Mouse (Mus musculus) myocyte (in vitro differentiated cells): ENCODE data around the gene Olfr6. TPM values are rescaled to one million over a fixed set of nuclear protein-coding genes. Genes with fewer than 3 reads are reported as not detected.
"Not testable (repeated sequence)": the region's sequence is repeated elsewhere in the genome, so short reads cannot be mapped to it uniquely, and the experiment has no call there.

Source experiments
- H3K27me3 ChIP-seq: one replicate; pipeline ENCODE4 v1.6.1; 2011; ENCODE audit not compliant: control insufficient read depth, insufficient read depth, insufficient read length
- H3K36me3 ChIP-seq: one replicate; pipeline ENCODE4 v1.6.1; 2011; ENCODE audit not compliant: control insufficient read depth, insufficient read depth
- H3K4me2 ChIP-seq: one replicate; pipeline ENCODE4 v1.6.1; 2011; ENCODE audit warnings: low read depth, control low read depth
- H3K4me3 ChIP-seq: one replicate; pipeline ENCODE4 v1.5.1; 2011; ENCODE audit warnings: mild to moderate bottlenecking, control low read depth, moderate library complexity
- H3K79me2 ChIP-seq: one replicate; pipeline ENCODE4 v1.6.1; 2011; ENCODE audit not compliant: control insufficient read depth, insufficient read depth
- H3ac ChIP-seq: one replicate; pipeline ENCODE4 v1.6.1; 2011; ENCODE audit not compliant: control insufficient read depth, insufficient read length
- CEBPB ChIP-seq: IDR thresholded peaks from 2 replicates; pipeline ENCODE4 v1.6.1; 2011; ENCODE audit warnings: mild to moderate bottlenecking, moderate library complexity; ENCODE audit not compliant: poor library complexity, insufficient read depth, severe bottlenecking
- E2F4 ChIP-seq: IDR thresholded peaks from one replicate; pipeline ENCODE4 v1.6.1; 2011; ENCODE audit warnings: mild to moderate bottlenecking, control low read depth, moderate library complexity; ENCODE audit not compliant: insufficient read depth
- MAX ChIP-seq: IDR thresholded peaks from one replicate; pipeline ENCODE4 v1.6.1; 2011; ENCODE audit warnings: low read depth, mild to moderate bottlenecking, control low read depth
- MYOD1 ChIP-seq, 3 experiments: IDR thresholded peaks; one replicate each; pipeline ENCODE4 v1.6.1; 2011; ENCODE audit warnings: control low read depth in 2 of 3, low read depth in 2 of 3, mild to moderate bottlenecking in 2 of 3, moderate library complexity in 1 of 3; ENCODE audit not compliant: insufficient read length in 2 of 3, control insufficient read depth in 1 of 3
- MYOG ChIP-seq, 3 experiments: IDR thresholded peaks; one replicate each; pipeline ENCODE4 v1.6.1; 2011; ENCODE audit warnings: control low read depth in 2 of 3, low read depth in 2 of 3, mild to moderate bottlenecking in 2 of 3; ENCODE audit not compliant: insufficient read length in 2 of 3, control insufficient read depth in 1 of 3, insufficient read depth in 1 of 3
- POLR2A ChIP-seq: IDR thresholded peaks from one replicate; pipeline ENCODE4 v1.6.1; 2011; ENCODE audit warnings: low read depth, mild to moderate bottlenecking, control low read depth, moderate library complexity; ENCODE audit not compliant: insufficient read length
- POLR2AphosphoS2 ChIP-seq: IDR thresholded peaks from one replicate; pipeline ENCODE4 v1.6.1; 2011; ENCODE audit warnings: low read depth, control low read depth; ENCODE audit not compliant: insufficient read length
- REST ChIP-seq: IDR thresholded peaks from one replicate; pipeline ENCODE4 v1.6.1; 2011; ENCODE audit warnings: mild to moderate bottlenecking, control low read depth, moderate library complexity; ENCODE audit not compliant: insufficient read depth, insufficient read length
- SRF ChIP-seq: IDR thresholded peaks from one replicate; pipeline ENCODE4 v1.6.1; 2011; ENCODE audit warnings: low read depth; ENCODE audit not compliant: control insufficient read depth, insufficient read length
- TCF12 ChIP-seq: IDR thresholded peaks from one replicate; pipeline ENCODE4 v1.6.1; 2011; ENCODE audit warnings: mild to moderate bottlenecking, control low read depth; ENCODE audit not compliant: poor library complexity, insufficient read depth, severe bottlenecking
- TCF3 ChIP-seq: IDR thresholded peaks from one replicate; pipeline ENCODE4 v1.6.1; 2011; ENCODE audit warnings: low read depth, control low read depth; ENCODE audit not compliant: insufficient read length
- USF1 ChIP-seq: IDR thresholded peaks from one replicate; pipeline ENCODE4 v1.6.1; 2011; ENCODE audit warnings: low read depth, mild to moderate bottlenecking, control low read depth, moderate library complexity
- polyA plus RNA-seq: library from polyadenylated mRNA; unstranded; fragments of >200 nt; fragmentation: generic; extraction: Trizol; gene quantifications from one replicate; pipeline ENCODE4 v1.2.1, GENCODE M21; 2012; ENCODE audit warnings: missing spikeins

Olfr6 gene
- polyA plus RNA-seq, 1 experiment = not detected

DNA sequence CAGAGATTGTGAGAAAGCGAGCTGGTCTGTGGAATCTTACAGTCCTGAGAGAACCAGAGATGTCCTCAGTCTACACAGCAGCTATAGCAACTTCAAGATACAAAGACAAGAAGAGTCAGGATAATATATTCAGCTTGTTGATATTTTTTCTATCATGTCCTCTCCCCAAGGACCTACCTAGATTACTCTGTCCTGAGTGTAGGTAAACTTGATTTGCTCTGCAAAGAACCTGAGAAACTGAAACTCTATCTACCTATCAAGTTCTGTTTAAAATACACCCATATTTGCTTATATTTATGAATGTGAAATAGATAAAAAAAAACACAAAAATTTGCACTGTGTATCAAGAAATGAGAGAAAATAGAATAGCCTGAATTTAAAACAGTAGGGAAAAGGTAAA is 11.6 kb upstream of the Olfr6 start, which contains the start of gene Olfr711:
Gene Olfr711 (minus strand): TSS at position 101 of the 400 bp plus-strand sequence.
- Histone ChIP-seq H3ac (no peak within 1 kb of the TSS), H3K27me3 (no peaks in the 10 kb centered on the region), H3K36me3 (no peaks in the 10 kb centered on the region), H3K79me2 (no peaks in the 10 kb centered on the region), H3K4me2 (no peak within 1 kb of the TSS), H3K4me3 (no peak within 1 kb of the TSS)
- TF ChIP-seq SRF (no peak), MYOD1 (IDR thresholded peaks at IDR 0.05; ENCODE audit: control insufficient read depth in 1 of 3, insufficient read length in 2 of 3, low read depth in 2 of 3) (no peak), POLR2AphosphoS2 (no peak), POLR2A (no peak), REST (no peak), USF1 (no peak), MAX (no peak), TCF3 (no peak)

DNA sequence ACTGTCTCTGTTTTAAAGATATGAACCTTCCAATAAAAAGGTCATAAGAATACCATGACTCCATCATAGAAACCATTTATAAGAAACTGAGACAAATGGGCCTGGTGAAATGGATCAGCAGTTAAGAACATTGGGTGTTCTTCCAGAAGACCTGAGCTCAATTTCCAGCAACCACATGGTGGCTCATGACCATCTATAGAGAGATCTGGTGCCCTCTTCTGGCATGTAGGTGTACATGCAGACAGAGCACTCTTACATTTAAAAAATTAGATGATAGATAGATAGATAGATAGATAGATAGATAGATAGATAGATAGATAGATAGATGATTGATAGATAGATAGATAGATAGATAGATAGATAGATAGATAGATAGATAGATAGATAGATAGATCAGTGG is 3.8 kb upstream of the Olfr6 start:
- H3K79me2 ChIP-seq, H3K4me2 ChIP-seq, H3K4me3 ChIP-seq, H3K27me3 ChIP-seq, H3K36me3 ChIP-seq, H3ac ChIP-seq: not testable (repeated sequence)

DNA sequence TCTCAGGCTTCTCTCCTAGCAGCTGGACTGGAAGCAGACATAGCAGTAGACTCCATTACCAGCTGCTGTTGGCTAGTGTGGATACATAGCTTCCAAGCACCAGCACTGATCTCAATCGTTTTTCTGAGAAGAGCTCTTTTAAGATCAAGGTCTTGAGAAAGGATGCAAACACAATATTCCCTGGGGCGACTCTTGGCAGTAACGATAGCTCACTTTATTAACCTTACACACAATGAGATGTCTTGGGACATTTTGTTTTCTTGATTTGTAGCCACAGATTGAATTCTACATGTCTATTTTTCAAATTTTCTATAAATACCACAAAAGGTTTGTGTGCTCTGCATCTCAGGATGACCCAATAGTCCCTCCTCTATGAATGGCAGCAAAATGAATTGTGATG is 15.5 kb downstream of the Olfr6 start, which contains the start of gene Olfr710:
Gene Olfr710 (minus strand): TSS at position 101 of the 400 bp plus-strand sequence.
- TF ChIP-seq CEBPB = no peak
- TF ChIP-seq SRF = no peak
- no peak for TF ChIP-seq POLR2A
- TF ChIP-seq MYOD1 (IDR thresholded peaks at IDR 0.05; ENCODE audit: control insufficient read depth in 1 of 3, insufficient read length in 2 of 3, low read depth in 2 of 3) = no peak
- no peak for TF ChIP-seq REST
- no peak for TF ChIP-seq POLR2AphosphoS2
- no peak for TF ChIP-seq TCF3
- TF ChIP-seq MYOG (IDR thresholded peaks at IDR 0.05; ENCODE audit: control insufficient read depth in 1 of 3, insufficient read depth in 1 of 3, insufficient read length in 2 of 3, low read depth in 2 of 3) = no peak
- no peak for TF ChIP-seq USF1
- no peak for TF ChIP-seq E2F4
- no peak for TF ChIP-seq MAX
- TF ChIP-seq TCF12 = no peak
- no peaks in the 10 kb centered on the region for H3K36me3 ChIP-seq

DNA sequence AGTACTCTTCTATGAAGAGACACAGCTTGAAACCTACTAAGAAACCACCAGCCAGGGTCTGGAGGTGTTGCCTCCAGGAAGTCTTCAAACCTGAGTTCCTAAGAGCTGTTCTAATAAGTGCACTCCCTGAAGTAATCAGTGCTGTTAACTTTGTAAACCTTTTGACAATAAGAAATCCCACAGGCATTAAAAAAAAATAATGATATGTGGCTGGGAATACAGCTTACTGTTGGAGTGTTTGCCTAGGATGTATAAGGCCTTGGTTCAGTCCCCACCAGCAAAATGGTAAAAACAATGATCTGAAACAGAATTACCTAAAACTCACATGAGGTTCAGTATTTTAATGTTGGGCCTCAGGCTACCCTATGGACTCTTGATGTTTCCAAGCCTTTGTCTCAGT is 31.6 kb downstream of the Olfr6 start, which contains the start of gene Olfr709-ps1:
Gene Olfr709-ps1 (minus strand): TSS at position 101 of the 400 bp plus-strand sequence.
- H3K79me2 ChIP-seq = no peaks in the 10 kb centered on the region
- no peak within 1 kb of the TSS for H3K4me2 ChIP-seq
- no peak within 1 kb of the TSS for H3K4me3 ChIP-seq
- TF ChIP-seq TCF3 = no peak
- TF ChIP-seq POLR2A = no peak
- no peak for TF ChIP-seq USF1
- TF ChIP-seq REST = no peak
- no peak for TF ChIP-seq TCF12
- no peak for TF ChIP-seq MYOG (IDR thresholded peaks at IDR 0.05; ENCODE audit: control insufficient read depth in 1 of 3, insufficient read depth in 1 of 3, insufficient read length in 2 of 3, low read depth in 2 of 3)
- no peak for TF ChIP-seq E2F4
- no peak for TF ChIP-seq MAX
- no peak for TF ChIP-seq CEBPB
- no peak for TF ChIP-seq POLR2AphosphoS2
- TF ChIP-seq MYOD1 (IDR thresholded peaks at IDR 0.05; ENCODE audit: control insufficient read depth in 1 of 3, insufficient read length in 2 of 3, low read depth in 2 of 3) = no peak
- no peak within 1 kb of the TSS for H3ac ChIP-seq
- no peaks in the 10 kb centered on the region for H3K27me3 ChIP-seq
- H3K36me3 ChIP-seq = no peaks in the 10 kb centered on the region

More for the DNA sequence above, 15.5 kb downstream of the Olfr6 start, which contains the start of gene Olfr710:
- H3K4me2 ChIP-seq = no peak within 1 kb of the TSS
- H3K4me3 ChIP-seq = no peak within 1 kb of the TSS
- H3K27me3 ChIP-seq = no peaks in the 10 kb centered on the region
- H3K79me2 ChIP-seq = no peaks in the 10 kb centered on the region
- H3ac ChIP-seq = no peak within 1 kb of the TSS

DNA sequence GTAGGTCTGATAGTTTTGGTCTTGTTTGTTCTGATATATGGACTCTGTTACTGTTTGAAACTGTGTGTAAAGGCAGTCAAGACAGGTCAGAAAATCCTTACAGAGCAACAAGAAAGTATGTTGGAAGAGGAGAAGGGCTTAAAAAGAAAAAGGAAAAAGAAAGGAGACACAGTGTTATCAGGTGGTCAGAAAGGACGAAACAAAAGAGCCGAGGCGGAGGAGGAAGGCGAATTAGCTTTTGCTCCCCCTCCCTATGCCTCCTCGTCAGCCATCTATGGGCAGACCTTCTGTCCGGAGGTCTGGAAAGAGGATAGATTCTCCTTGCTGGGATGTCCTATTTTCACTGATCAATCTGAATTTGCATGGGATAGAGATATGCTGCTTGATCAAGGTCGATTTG is 42.8 kb downstream of the Olfr6 start:
- not testable (repeated sequence) for H3K4me3 ChIP-seq, H3K36me3 ChIP-seq, H3ac ChIP-seq, H3K27me3 ChIP-seq, H3K79me2 ChIP-seq, H3K4me2 ChIP-seq
